Mouse (Mus musculus) hindbrain, postnatal 0 days (tissue): ENCODE data around the gene Khdc1c. TPM values are rescaled to one million over a fixed set of nuclear protein-coding genes. Genes with fewer than 3 reads are reported as not detected.

Source experiments
- ATAC-seq: fragments of 200-750 bp; cut with Nextera tagmentation; 2 replicates; pipeline ENCODE4 v1.8.0; 2017; ENCODE audit warnings: mild to moderate bottlenecking, moderate TSS enrichment, moderate library complexity
- DNase-seq: peaks from one replicate; pipeline ENCODE4 v3.0.0-alpha.2; 2015; ENCODE audit warnings: low spot score
- H3K27ac ChIP-seq: fragments of 300-500 bp; sonication (generic); 2 replicates; pipeline ENCODE4 v1.5.1; 2014; ENCODE audit warnings: mild to moderate bottlenecking
- H3K27me3 ChIP-seq: fragments of 300-500 bp; sonication (generic); 2 replicates; pipeline ENCODE4 v1.6.1; 2014; ENCODE audit warnings: low read length, mixed read lengths; ENCODE audit not compliant: insufficient read depth
- H3K36me3 ChIP-seq: fragments of 300-500 bp; sonication (generic); 2 replicates; pipeline ENCODE4 v1.6.1; 2014; ENCODE audit warnings: low read length, mixed read lengths; ENCODE audit not compliant: insufficient read depth
- H3K4me1 ChIP-seq: fragments of 300-500 bp; sonication (generic); 2 replicates; pipeline ENCODE4 v1.6.1; 2014; ENCODE audit warnings: antibody characterized with exemption, low read length, mixed read lengths; ENCODE audit not compliant: insufficient read depth
- H3K4me2 ChIP-seq: fragments of 300-500 bp; sonication (generic); 2 replicates; pipeline ENCODE4 v1.6.1; 2014; ENCODE audit warnings: low read depth, mild to moderate bottlenecking, low read length, moderate library complexity, mixed read lengths
- H3K4me3 ChIP-seq: fragments of 300-500 bp; sonication (generic); 2 replicates; pipeline ENCODE4 v1.5.1; 2014; ENCODE audit warnings: low read length
- H3K9ac ChIP-seq: fragments of 300-500 bp; sonication (generic); replicated peaks from 2 replicates; pipeline ENCODE4 v1.6.1; 2014; ENCODE audit warnings: mild to moderate bottlenecking, low read length, moderate library complexity, mixed read lengths
- H3K9me3 ChIP-seq: fragments of 300-500 bp; sonication (generic); 2 replicates; pipeline ENCODE4 v1.6.1; 2016; ENCODE audit warnings: low read length, mixed read lengths
- CTCF ChIP-seq: IDR thresholded peaks from 2 replicates; pipeline ENCODE4 v1.5.1; 2016; ENCODE audit warnings: antibody characterized with exemption, control low read depth, low read depth
- WGBS: fragments of 180-500 bp; shearing (Covaris S2); extraction: QIAGEN DNeasy Blood & Tissue Kit; methylation state at CpG from one replicate; pipeline ENCODE4 v1.1.7; 2014; 5-methylcytosine and 5-hydroxymethylcytosine counted together
- polyA plus RNA-seq: library from polyadenylated mRNA; unstranded; fragments of >200 nt; fragmentation: Nextera tagmentation; extraction: Ambion mirVana; gene quantifications from 2 replicates; pipeline ENCODE4 v1.2.1, GENCODE M21; 2015
- total RNA-seq: library from RNA; depleted of rRNA; stranded (reverse); fragments of >200 nt; gene quantifications from 2 replicates; pipeline ENCODE4 v1.2.3, GENCODE M21; 2014; rRNA removed

Khdc1c gene
- total and polyA plus RNA-seq, 2 experiments from 2014 or later = not detected

DNA sequence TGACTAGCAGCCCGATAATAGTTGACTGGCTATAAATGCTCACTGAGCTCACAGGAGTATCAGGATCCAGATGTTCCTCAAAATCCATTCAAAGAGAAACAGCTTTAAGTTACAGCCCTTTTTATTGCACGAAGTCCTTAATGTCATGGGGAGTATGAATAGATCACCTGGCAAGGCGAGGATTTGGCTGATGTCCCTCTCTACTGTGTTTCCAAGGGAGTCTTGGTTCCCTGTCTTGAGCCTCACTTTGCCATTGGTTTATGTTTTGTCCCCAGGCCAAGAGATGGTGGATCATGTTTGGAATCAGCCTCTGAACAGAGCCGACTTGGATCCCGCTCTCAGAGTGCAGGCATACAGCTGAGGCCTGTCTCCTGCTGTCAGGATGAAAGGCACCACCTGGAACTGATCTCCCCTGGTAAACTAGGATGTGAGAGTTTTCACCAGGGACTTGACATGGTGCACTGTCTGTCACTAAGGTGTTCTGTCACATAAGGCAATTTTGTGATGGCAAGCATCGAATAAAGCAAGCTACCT, 23.1 kb downstream of the Khdc1c start:
- Histone ChIP-seq H3K4me2 (no peak overlapping the region), H3K9ac (no peak overlapping the region), H3K9me3 (no peaks in the 10 kb centered on the region), H3K4me1 (no peaks in the 10 kb centered on the region), H3K27ac (no peak overlapping the region), H3K4me3 (no peak overlapping the region), H3K27me3 (no peaks in the 10 kb centered on the region), H3K36me3 (no peaks in the 10 kb centered on the region)
- ATAC-seq (no peak), DNase-seq (no peak)
- TF ChIP-seq CTCF = no peak
- 64% methylated on average over 6 of the region's 6 CpGs for WGBS

DNA sequence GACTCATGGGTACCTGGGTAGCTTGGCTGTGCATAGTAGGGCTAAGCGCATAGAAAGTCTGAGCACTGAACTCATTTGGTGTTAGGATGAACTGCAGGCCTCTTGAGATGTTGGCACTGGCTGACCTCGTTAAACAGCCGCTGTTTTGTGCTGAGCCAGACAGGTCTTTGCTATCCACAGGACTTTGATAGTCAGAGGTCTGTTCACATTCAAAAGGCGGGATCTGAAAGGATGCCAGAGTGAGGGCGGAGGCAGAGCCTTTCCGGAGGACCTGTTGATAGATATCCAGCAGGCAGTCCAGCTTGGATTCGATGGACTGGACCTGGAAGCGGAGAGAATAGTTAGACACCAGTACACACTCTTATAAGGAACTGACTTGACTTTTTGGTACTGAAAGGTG, 34.7 kb downstream of the Khdc1c start:
- Histone ChIP-seq H3K27me3 (no peaks in the 10 kb centered on the region), H3K27ac (no peak overlapping the region), H3K4me1 (no peaks in the 10 kb centered on the region), H3K9me3 (no peaks in the 10 kb centered on the region), H3K36me3 (no peaks in the 10 kb centered on the region), H3K4me2 (no peak overlapping the region), H3K9ac (no peak overlapping the region), H3K4me3 (no peak overlapping the region)
- TF ChIP-seq CTCF = no peak
- DNase-seq (no peak), ATAC-seq (no peak)
- WGBS = 78% methylated on average over 8 of the region's 8 CpGs

DNA sequence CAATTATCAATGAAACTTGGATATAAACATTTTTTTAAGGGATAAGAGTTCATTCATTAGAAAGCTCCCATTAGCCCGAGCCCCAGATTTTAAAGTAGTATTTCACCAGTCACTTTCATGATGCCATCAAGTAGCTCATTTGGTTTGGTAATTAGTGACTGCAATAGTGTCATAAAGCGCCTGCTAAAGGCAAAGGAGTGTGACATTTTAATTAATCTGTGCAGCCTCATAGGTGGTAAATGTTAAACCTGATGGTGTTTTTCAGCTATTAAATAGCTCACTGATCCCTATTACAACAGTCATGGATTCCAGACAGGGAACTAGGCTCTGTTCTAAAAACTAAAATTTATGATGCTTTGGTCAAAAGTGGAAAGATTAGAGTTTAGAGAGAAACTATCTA, 39.1 kb downstream of the Khdc1c start:
- 44% methylated on average over 2 of the region's 2 CpGs for WGBS
- Histone ChIP-seq H3K4me3 (no peak overlapping the region), H3K4me2 (no peak overlapping the region), H3K4me1 (no peaks in the 10 kb centered on the region), H3K27ac (no peak overlapping the region), H3K27me3 (no peaks in the 10 kb centered on the region), H3K9ac (no peak overlapping the region), H3K36me3 (no peaks in the 10 kb centered on the region), H3K9me3 (no peaks in the 10 kb centered on the region)
- TF ChIP-seq CTCF = no peak
- DNase-seq (no peak), ATAC-seq (no peak)

DNA sequence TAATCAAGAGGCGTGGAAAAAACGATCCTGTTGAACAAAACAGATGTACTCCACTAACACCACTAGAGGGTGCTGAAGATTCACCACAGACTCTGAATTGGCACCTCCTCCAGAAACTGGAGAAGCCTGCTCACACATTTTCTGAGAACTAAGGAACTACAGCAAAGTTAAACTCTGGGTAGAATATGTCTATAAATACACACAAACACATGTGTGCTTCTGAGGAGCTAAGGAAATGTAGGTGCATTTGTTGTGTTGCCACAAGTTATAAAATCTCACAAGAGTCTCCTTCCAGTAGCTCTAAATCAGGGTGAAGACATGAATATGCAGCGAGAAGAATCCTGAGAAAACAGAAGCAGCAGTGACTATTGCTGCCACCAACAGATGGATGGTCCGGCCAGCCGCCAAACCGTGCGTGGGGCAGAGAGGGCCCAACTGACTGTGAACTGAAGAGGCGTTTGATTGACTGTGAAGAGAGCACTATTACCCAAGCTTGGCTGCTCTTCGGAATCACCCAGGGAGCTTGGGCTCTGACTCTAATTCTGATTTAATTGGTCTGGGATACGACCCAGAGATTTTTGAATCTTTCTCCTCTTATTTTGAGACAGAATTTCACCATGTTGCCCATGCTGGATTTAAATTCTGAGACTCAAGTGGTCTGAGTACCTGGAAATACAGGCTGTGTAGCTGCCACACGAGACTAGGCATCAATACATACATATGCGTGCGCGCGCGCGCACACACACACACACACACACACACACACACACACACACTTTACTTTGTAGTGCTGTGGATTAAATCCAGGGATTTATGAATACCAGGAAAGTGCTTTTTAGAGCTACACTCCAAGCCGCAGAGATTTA, 43.4 kb downstream of the Khdc1c start:
- H3K4me3 ChIP-seq = no peak overlapping the region
- DNase-seq = peak; percentile 93
- peak; percentile 97 for ATAC-seq
- peak overlapping the region; percentile 23; the same call in 1 of the 2 replicates for H3K4me2 ChIP-seq
- peak; percentile 93 for TF ChIP-seq CTCF
- no peaks in the 10 kb centered on the region for H3K9me3 ChIP-seq
- H3K36me3 ChIP-seq = no peaks in the 10 kb centered on the region
- no peaks in the 10 kb centered on the region for H3K27me3 ChIP-seq
- WGBS = 43% methylated on average over 18 of the region's 18 CpGs
- H3K9ac ChIP-seq = no peak overlapping the region
- H3K4me1 ChIP-seq = no peaks in the 10 kb centered on the region
- H3K27ac ChIP-seq = peak overlapping the region; percentile 65; the same call in 1 of the 2 replicates

DNA sequence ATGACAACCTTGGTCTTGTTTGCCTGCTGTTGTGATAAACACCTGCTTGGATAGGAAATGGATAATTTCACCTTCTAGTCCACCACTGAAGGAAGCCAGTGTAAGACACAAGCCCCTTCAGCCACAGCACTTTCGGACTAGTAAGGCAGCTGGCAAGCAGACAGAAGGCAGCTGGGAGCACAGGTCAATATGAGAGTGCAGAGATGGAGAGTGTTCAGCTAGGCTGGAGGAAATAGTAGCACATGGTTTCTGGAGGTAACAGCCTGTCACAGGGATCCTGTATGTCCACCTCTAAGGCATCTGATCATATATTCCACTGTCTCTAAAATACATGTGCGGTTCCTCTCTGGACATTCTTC, 44.0 kb downstream of the Khdc1c start:
- no peak for ATAC-seq
- 67% methylated on average over 2 of the region's 2 CpGs for WGBS

DNA sequence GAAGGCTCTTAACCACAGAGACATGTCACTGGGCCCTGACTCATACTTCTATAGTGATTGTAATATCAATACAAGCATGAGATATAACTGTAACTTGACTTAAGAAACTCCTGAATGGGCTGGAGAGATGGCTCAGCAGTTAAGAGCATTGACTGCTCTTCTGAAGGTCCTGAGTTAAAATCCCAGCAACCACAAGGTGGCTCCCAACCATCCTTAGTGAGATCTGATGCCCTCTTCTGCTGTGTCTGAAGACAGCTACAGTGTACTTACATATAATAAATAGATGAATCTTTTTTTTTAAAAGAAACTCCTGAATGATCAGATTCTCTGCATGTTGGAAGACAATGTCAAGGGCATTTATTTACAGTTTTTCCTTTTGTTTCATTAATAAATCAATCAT, 51.2 kb downstream of the Khdc1c start:
- H3K27ac ChIP-seq = no peak overlapping the region
- ATAC-seq (no peak), DNase-seq (peak; percentile 62)
- H3K27me3 ChIP-seq = no peaks in the 10 kb centered on the region
- no peaks in the 10 kb centered on the region for H3K36me3 ChIP-seq
- H3K4me3 ChIP-seq = no peak overlapping the region
- no peak overlapping the region for H3K9ac ChIP-seq
- H3K4me1 ChIP-seq = no peaks in the 10 kb centered on the region
- peak; percentile 65 for TF ChIP-seq CTCF
- no peak overlapping the region for H3K4me2 ChIP-seq
- H3K9me3 ChIP-seq = no peaks in the 10 kb centered on the region

More for the DNA sequence above, 44.0 kb downstream of the Khdc1c start:
- peak; percentile 18 for DNase-seq
- H3K9me3 ChIP-seq = no peaks in the 10 kb centered on the region
- H3K27me3 ChIP-seq = no peaks in the 10 kb centered on the region
- no peak overlapping the region for H3K4me2 ChIP-seq
- no peak for TF ChIP-seq CTCF
- H3K27ac ChIP-seq = peak overlapping the region; percentile 65; the same call in 1 of the 2 replicates
- no peak overlapping the region for H3K9ac ChIP-seq
- no peaks in the 10 kb centered on the region for H3K36me3 ChIP-seq
- no peak overlapping the region for H3K4me3 ChIP-seq
- no peaks in the 10 kb centered on the region for H3K4me1 ChIP-seq

Other genes starting within 250 kb of the Khdc1c start
- gene Tmem14a, start 149.8 kb upstream of the Khdc1c start, total RNA-seq = 16.9 and 18.7 TPM in 2 replicates
- gene Tmem14a, start 149.8 kb upstream of the Khdc1c start, polyA plus RNA-seq = 26.5 and 27.8 TPM in 2 replicates
- gene Gsta3, start 127.7 kb upstream of the Khdc1c start, total RNA-seq = 0.31 and 0.40 TPM in 2 replicates
- gene Gsta3, start 127.7 kb upstream of the Khdc1c start, polyA plus RNA-seq = 0.74 and 0.78 TPM in 2 replicates
- gene Khdc1a, start 18.7 kb upstream of the Khdc1c start, total RNA-seq = not detected in 2 replicates
- gene Khdc1a, start 18.7 kb upstream of the Khdc1c start, polyA plus RNA-seq = not detected in 2 replicates
- gene Khdc1b, start 15.2 kb downstream of the Khdc1c start, total RNA-seq = not detected in 2 replicates
- gene Khdc1b, start 15.2 kb downstream of the Khdc1c start, polyA plus RNA-seq = 0.10 TPM in 1 of 2 replicates, not detected in the other